Mouse (Mus musculus) limb, embryonic 15.5 days (tissue): ENCODE measurements around the gene Myo1d. TPM values are rescaled to one million over a fixed set of nuclear protein-coding genes. Genes with fewer than 3 reads are reported as not detected.
A peak's percentile ranks its signal among the peaks of the same experiment; 100 is the strongest.

ENCODE experiments used
- ATAC-seq: fragments of 200-750 bp; cut with Nextera tagmentation; 2 replicates; pipeline ENCODE4 v1.8.0; 2017; ENCODE audit warnings: low read depth, moderate TSS enrichment; ENCODE audit not compliant: insufficient number of reproducible peaks, low FRiP score, low TSS enrichment
- H3K27ac ChIP-seq: fragments of 300-500 bp; sonication (generic); 2 replicates; pipeline ENCODE4 v1.5.1; 2015; ENCODE audit warnings: moderate library complexity, mild to moderate bottlenecking, inconsistent platforms
- H3K27me3 ChIP-seq: fragments of 300-500 bp; sonication (generic); 2 replicates; pipeline ENCODE4 v1.6.1; 2015; ENCODE audit warnings: inconsistent platforms
- H3K36me3 ChIP-seq: fragments of 300-500 bp; sonication (generic); 2 replicates; pipeline ENCODE4 v1.6.1; 2015; ENCODE audit warnings: inconsistent platforms
- H3K4me1 ChIP-seq: fragments of 300-500 bp; sonication (generic); 2 replicates; pipeline ENCODE4 v1.6.1; 2015; ENCODE audit warnings: inconsistent platforms
- H3K4me2 ChIP-seq: fragments of 300-500 bp; sonication (generic); 2 replicates; pipeline ENCODE4 v1.6.1; 2015; ENCODE audit warnings: mild to moderate bottlenecking, inconsistent platforms
- H3K4me3 ChIP-seq: fragments of 300-500 bp; sonication (generic); 2 replicates; pipeline ENCODE4 v1.5.1; 2015; ENCODE audit warnings: mild to moderate bottlenecking, inconsistent platforms
- H3K9ac ChIP-seq: fragments of 300-500 bp; sonication (generic); 2 replicates; pipeline ENCODE4 v1.6.1; 2015; ENCODE audit warnings: inconsistent platforms
- H3K9me3 ChIP-seq: fragments of 300-500 bp; sonication (generic); 2 replicates; pipeline ENCODE4 v1.6.1; 2016; ENCODE audit warnings: inconsistent platforms
- WGBS: fragments of 180-500 bp; shearing (Covaris S2); methylation state at CpG from one replicate; pipeline ENCODE4 v1.1.7; 2015; 5-methylcytosine and 5-hydroxymethylcytosine counted together
- polyA plus RNA-seq: library from polyadenylated mRNA; unstranded; fragments of >200 nt; fragmentation: Nextera tagmentation; extraction: Ambion mirVana; gene quantifications from 2 replicates; pipeline ENCODE4 v1.2.1, GENCODE M21; 2015

Myo1d gene
- polyA plus RNA-seq, 1 experiment from 2014 or later = 10.3 TPM

GRCm38 (mm10) chr11:80504519-80505385 is 275.1 kb downstream of the Myo1d start:
- no peak for ATAC-seq
- Histone ChIP-seq H3K27me3 (no peaks in the 10 kb centered on the region), H3K4me1 (peaks cover 16% of the 10 kb centered on the region), H3K4me3 (no peak overlapping the region), H3K9ac (no peak overlapping the region), H3K36me3 (no peaks in the 10 kb centered on the region), H3K9me3 (no peaks in the 10 kb centered on the region), H3K4me2 (no peak overlapping the region), H3K27ac (no peak overlapping the region)
- WGBS = 42% methylated on average over 6 of the region's 6 CpGs

GRCm38 (mm10) chr11:80503726-80504452 is 275.9 kb downstream of the Myo1d start:
- Histone ChIP-seq H3K4me2 (no peak overlapping the region), H3K4me1 (peaks cover 17% of the 10 kb centered on the region), H3K9ac (no peak overlapping the region), H3K27me3 (no peaks in the 10 kb centered on the region), H3K27ac (no peak overlapping the region), H3K36me3 (no peaks in the 10 kb centered on the region), H3K9me3 (no peaks in the 10 kb centered on the region), H3K4me3 (no peak overlapping the region)
- 39% methylated on average over 13 of the region's 13 CpGs for WGBS
- ATAC-seq = no peak

- Histone ChIP-seq H3K27ac (no peak overlapping the region), H3K4me1 (peaks cover 21% of the 10 kb centered on the region), H3K36me3 (no peaks in the 10 kb centered on the region), H3K9me3 (no peaks in the 10 kb centered on the region), H3K9ac (no peak overlapping the region), H3K27me3 (no peaks in the 10 kb centered on the region), H3K4me2 (no peak overlapping the region), H3K4me3 (no peak overlapping the region)
- 83% methylated on average over 6 of the region's 6 CpGs for WGBS
- no peak for ATAC-seq
Observed at GRCm38 (mm10) chr11:80503281-80503680, 276.5 kb downstream of the Myo1d start.

- Histone ChIP-seq H3K4me1 (peaks cover 18% of the 10 kb centered on the region), H3K27ac (no peak overlapping the region), H3K27me3 (no peaks in the 10 kb centered on the region), H3K4me2 (no peak overlapping the region), H3K9ac (no peak overlapping the region), H3K36me3 (no peaks in the 10 kb centered on the region), H3K9me3 (no peaks in the 10 kb centered on the region), H3K4me3 (no peak overlapping the region)
- WGBS = 69% methylated on average over 4 of the region's 4 CpGs
- no peak for ATAC-seq
Observed at GRCm38 (mm10) chr11:80499550-80499952, 280.3 kb downstream of the Myo1d start.

GRCm38 (mm10) chr11:80498328-80499070 is 281.3 kb downstream of the Myo1d start:
- H3K4me3 ChIP-seq = no peak overlapping the region
- no peaks in the 10 kb centered on the region for H3K27me3 ChIP-seq
- H3K4me2 ChIP-seq = no peak overlapping the region
- no peaks in the 10 kb centered on the region for H3K9me3 ChIP-seq
- no peaks in the 10 kb centered on the region for H3K36me3 ChIP-seq
- H3K9ac ChIP-seq = no peak overlapping the region
- H3K27ac ChIP-seq = no peak overlapping the region
- no peak for ATAC-seq
- 53% methylated on average over 11 of the region's 11 CpGs for WGBS
- peaks cover 12% of the 10 kb centered on the region for H3K4me1 ChIP-seq

- Histone ChIP-seq H3K4me3 (no peak overlapping the region), H3K4me2 (no peak overlapping the region), H3K27me3 (no peaks in the 10 kb centered on the region), H3K9ac (no peak overlapping the region), H3K9me3 (no peaks in the 10 kb centered on the region), H3K27ac (no peak overlapping the region), H3K4me1 (peaks cover 12% of the 10 kb centered on the region), H3K36me3 (no peaks in the 10 kb centered on the region)
- ATAC-seq = no peak
- WGBS = 72% methylated on average over 10 of the region's 10 CpGs
Observed at GRCm38 (mm10) chr11:80497225-80497919, 282.5 kb downstream of the Myo1d start.

GRCm38 (mm10) chr11:80496640-80497039 is 283.2 kb downstream of the Myo1d start:
- Histone ChIP-seq H3K27me3 (no peaks in the 10 kb centered on the region), H3K4me2 (no peak overlapping the region), H3K36me3 (no peaks in the 10 kb centered on the region), H3K4me1 (peaks cover 12% of the 10 kb centered on the region), H3K4me3 (no peak overlapping the region), H3K27ac (no peak overlapping the region), H3K9ac (no peak overlapping the region), H3K9me3 (no peaks in the 10 kb centered on the region)
- ATAC-seq = no peak
- WGBS = 88% methylated on average over 1 of the region's 1 CpGs

- no peak overlapping the region for H3K4me3 ChIP-seq
- no peak overlapping the region for H3K9ac ChIP-seq
- H3K27ac ChIP-seq = no peak overlapping the region
- H3K4me1 ChIP-seq = peaks cover 12% of the 10 kb centered on the region
- 93% methylated on average over 6 of the region's 6 CpGs for WGBS
- H3K4me2 ChIP-seq = no peak overlapping the region
- no peaks in the 10 kb centered on the region for H3K27me3 ChIP-seq
- H3K9me3 ChIP-seq = no peaks in the 10 kb centered on the region
- H3K36me3 ChIP-seq = no peaks in the 10 kb centered on the region
- no peak for ATAC-seq
Observed at GRCm38 (mm10) chr11:80495972-80496371, 283.9 kb downstream of the Myo1d start.

- no peak overlapping the region for H3K4me2 ChIP-seq
- H3K27ac ChIP-seq = no peak overlapping the region
- no peaks in the 10 kb centered on the region for H3K27me3 ChIP-seq
- no peak overlapping the region for H3K4me3 ChIP-seq
- H3K9me3 ChIP-seq = no peaks in the 10 kb centered on the region
- 81% methylated on average over 9 of the region's 9 CpGs for WGBS
- H3K36me3 ChIP-seq = no peaks in the 10 kb centered on the region
- no peak for ATAC-seq
- H3K9ac ChIP-seq = no peak overlapping the region
- peaks cover 14% of the 10 kb centered on the region for H3K4me1 ChIP-seq
Observed at GRCm38 (mm10) chr11:80494852-80495251, 285.0 kb downstream of the Myo1d start.

- Histone ChIP-seq H3K9me3 (no peaks in the 10 kb centered on the region), H3K27me3 (no peaks in the 10 kb centered on the region), H3K4me1 (peaks cover 16% of the 10 kb centered on the region; the same call in 1 of the 2 replicates), H3K36me3 (no peaks in the 10 kb centered on the region), H3K4me2 (no peak overlapping the region), H3K9ac (no peak overlapping the region), H3K4me3 (no peak overlapping the region), H3K27ac (no peak overlapping the region)
- ATAC-seq = no peak
- 93% methylated on average over 5 of the region's 5 CpGs for WGBS
Observed at GRCm38 (mm10) chr11:80493186-80493585, 286.6 kb downstream of the Myo1d start.

- H3K27ac ChIP-seq = peak overlapping the region; percentile 47; the same call in 1 of the 2 replicates
- H3K9me3 ChIP-seq = no peaks in the 10 kb centered on the region
- no peak overlapping the region for H3K4me3 ChIP-seq
- no peaks in the 10 kb centered on the region for H3K27me3 ChIP-seq
- no peak overlapping the region for H3K4me2 ChIP-seq
- peaks cover 16% of the 10 kb centered on the region; the same call in 1 of the 2 replicates for H3K4me1 ChIP-seq
- 67% methylated on average over 10 of the region's 10 CpGs for WGBS
- no peak overlapping the region for H3K9ac ChIP-seq
- H3K36me3 ChIP-seq = no peaks in the 10 kb centered on the region
- ATAC-seq = no peak
Observed at GRCm38 (mm10) chr11:80490831-80491230, 289.0 kb downstream of the Myo1d start.
